ENCODE assay signal across 11 mouse cellular contexts in the genomic region with DNA sequence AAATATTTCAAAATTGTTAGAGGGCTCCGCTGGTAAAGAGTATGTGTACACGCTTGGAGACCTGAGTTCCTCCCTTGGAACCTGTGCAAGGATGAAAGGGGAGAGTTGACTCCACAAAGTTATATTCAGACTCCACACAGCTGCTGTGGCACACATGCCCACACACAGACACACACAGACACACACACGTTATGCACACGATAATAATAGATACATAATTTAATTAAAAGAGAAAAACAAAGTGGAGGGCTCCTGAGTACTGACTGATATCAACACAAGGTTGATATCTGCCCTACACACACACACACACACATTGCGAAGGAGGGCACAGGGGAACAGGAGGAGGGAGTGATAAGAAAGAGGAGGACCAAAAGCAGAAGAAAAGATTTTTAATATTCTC. TPM values are rescaled to one million over a fixed set of nuclear protein-coding genes. Genes with fewer than 3 reads are reported as not detected.
A peak's percentile ranks its signal among the peaks of the same experiment; 100 is the strongest.
DNase-seq lines count a peak whose midpoint lies in the region; ATAC-seq and TF ChIP-seq lines count a peak whose summit lies in the region.
"Had no signal": no experiment of that assay in that cellular context is flagged by ENCODE, and none has a peak within 500 bp of the region (broad histone marks: within the 10 kb centered on the region; RNA-seq: fewer than 3 reads in every experiment).

No protein-coding gene starts in this region.

- peak overlapping the region; percentile 45 for H3K27ac ChIP-seq in heart, embryonic 13.5 days (replicated peaks)
- peak overlapping the region; percentile 93 for H3K27ac ChIP-seq in liver, embryonic 13.5 days
- no peak overlapping the region for H3K27ac ChIP-seq in cerebellum, adult 2 months (ENCODE audit: insufficient read depth, low read length)
- H3K27ac ChIP-seq: hindbrain, postnatal 0 days; midbrain, embryonic 12.5 days had no signal

- H3K36me3 ChIP-seq in heart, embryonic 13.5 days, result no peaks in the 10 kb centered on the region
- no peaks in the 10 kb centered on the region for H3K36me3 ChIP-seq in liver, embryonic 13.5 days
- H3K36me3 ChIP-seq: midbrain, embryonic 12.5 days had no signal

- 70% methylated on average over 5 of the region's 5 CpGs for WGBS in heart, embryonic 13.5 days
- 29% methylated on average over 5 of the region's 5 CpGs for WGBS in liver, embryonic 13.5 days (ENCODE audit: insufficient replicate concordance)
- WGBS in cerebellum, adult 2 months, result 78% methylated on average over 5 of the region's 5 CpGs

- DNase-seq in heart, postnatal 25 days (ENCODE audit: low spot score), result no peak
- DNase-seq in MEL-GATA-1-ER (ENCODE audit: extremely low read depth, low read depth), result peak; percentile 66
- peak; percentile 70 for DNase-seq in liver, embryonic 13.5 days
- no peak for DNase-seq in cerebellum, adult 18-20 months
- DNase-seq in cerebellum, adult 2 months, result no peak
- DNase-seq: thymus, adult 18-20 months had no signal

- no peak for TF ChIP-seq POLR2A in cerebellum, adult 2 months (IDR thresholded peaks at IDR 0.05; ENCODE audit: borderline replicate concordance, insufficient read depth, low read length)

- no peak overlapping the region for H3K9ac ChIP-seq in heart, embryonic 13.5 days
- peak overlapping the region; percentile 62 for H3K9ac ChIP-seq in liver, embryonic 13.5 days
- H3K9ac ChIP-seq: midbrain, embryonic 12.5 days had no signal

- no peaks in the 10 kb centered on the region for H3K9me3 ChIP-seq in heart, embryonic 13.5 days
- no peaks in the 10 kb centered on the region for H3K9me3 ChIP-seq in liver, embryonic 13.5 days (replicated peaks)
- H3K9me3 ChIP-seq: midbrain, embryonic 12.5 days had no signal

- peak overlapping the region; percentile 47; the same call in 1 of the 2 replicates for H3K4me2 ChIP-seq in heart, embryonic 13.5 days
- H3K4me2 ChIP-seq in liver, embryonic 13.5 days, result peak overlapping the region; percentile 63
- H3K4me2 ChIP-seq: midbrain, embryonic 12.5 days had no signal

- H3K4me3 ChIP-seq in heart, embryonic 13.5 days, result no peak overlapping the region
- peak overlapping the region; percentile 44 for H3K4me3 ChIP-seq in liver, embryonic 13.5 days (replicated peaks)
- no peak overlapping the region for H3K4me3 ChIP-seq in cerebellum, adult 2 months (replicated peaks; ENCODE audit: insufficient read depth, low read depth, low read length)
- H3K4me3 ChIP-seq: midbrain, embryonic 12.5 days had no signal

- no peaks in the 10 kb centered on the region for H3K27me3 ChIP-seq in heart, embryonic 13.5 days (replicated peaks)
- H3K27me3 ChIP-seq in liver, embryonic 13.5 days, result peaks cover 6% of the 10 kb centered on the region; the same call in 1 of the 2 replicates
- no peaks in the 10 kb centered on the region for H3K27me3 ChIP-seq in cerebellum, adult 2 months (ENCODE audit: control insufficient read depth, insufficient read depth, low read length)
- H3K27me3 ChIP-seq: midbrain, embryonic 12.5 days had no signal

- peaks cover 42% of the 10 kb centered on the region for H3K4me1 ChIP-seq in heart, embryonic 13.5 days
- peaks cover 56% of the 10 kb centered on the region for H3K4me1 ChIP-seq in liver, embryonic 13.5 days (replicated peaks)
- peaks cover 16% of the 10 kb centered on the region; the same call in 1 of the 2 replicates for H3K4me1 ChIP-seq in cerebellum, adult 2 months (ENCODE audit: control insufficient read depth, insufficient read depth, low read length)

- ATAC-seq in heart, embryonic 13.5 days (ENCODE audit: extremely low read depth, insufficient number of reproducible peaks, low FRiP score, low TSS enrichment), result no peak
- peak; percentile 88 for ATAC-seq in erythroid progenitor cell, adult 5-6 weeks (replicated peaks; ENCODE audit: low FRiP score, poor library complexity, severe bottlenecking)
- ATAC-seq in liver, embryonic 13.5 days (ENCODE audit: low read depth), result peak; percentile 98
- ATAC-seq in activated CD4-positive, CD25-positive, alpha-beta regulatory T cell, adult 4 months, result no peak

- intact Hi-C loops in heart, postnatal 25 days (cut with DNase I), result no loop called here

- no peak for TF ChIP-seq CTCF in cerebellum, adult 2 months (IDR thresholded peaks at IDR 0.05; ENCODE audit: borderline replicate concordance, insufficient read depth, low read depth, low read length)

RNA-seq across cellular contexts. Expression of a gene that starts 26.4 kb away (rescaled TPM):
- 44.9 and 48.0 TPM in 2 replicates for polyA plus RNA-seq in heart, embryonic 13.5 days (2015; fragmentation: Nextera tagmentation; extraction: Ambion mirVana)
- 10 to 100 TPM; 48.8 to 50.8 TPM for total RNA-seq in heart, postnatal 25 days (2021)
- 104 and 114 TPM in 2 replicates for total RNA-seq in erythroid progenitor cell, adult 5-6 weeks (2015; ENCODE audit: low replicate concordance)
- 172 and 184 TPM in 2 replicates for total RNA-seq in erythroid progenitor cell, adult 5-6 weeks (2017; ENCODE audit: low replicate concordance)
- polyA plus RNA-seq in liver, embryonic 13.5 days (2015; fragmentation: Nextera tagmentation; extraction: Ambion mirVana), result 70.9 and 86.6 TPM in 2 replicates
- 10 to 100 TPM; 74.7 to 77.4 TPM for polyA plus RNA-seq in activated CD4-positive, CD25-positive, alpha-beta regulatory T cell, adult 4 months (2017; shearing (Covaris generic))
- 29.1 and 29.4 TPM in 2 replicates for polyA plus RNA-seq in cerebellum, adult 2 months (2012; rRNA removed)

Comparison
In these comparisons a context has a peak if more than half of its experiments do, and no peak if none do; other contexts are left out.
1. ATAC-seq: peak in erythroid progenitor cell, adult 5-6 weeks (single experiment) and liver, embryonic 13.5 days (single experiment); none in heart, embryonic 13.5 days (single experiment) and activated CD4-positive, CD25-positive, alpha-beta regulatory T cell, adult 4 months (single experiment).
2. DNase-seq: peak in MEL-GATA-1-ER (single experiment) and liver, embryonic 13.5 days (single experiment); none in heart, postnatal 25 days (single experiment), cerebellum, adult 18-20 months (0 of 2) and cerebellum, adult 2 months (0 of 2).